Mouse (Mus musculus): ENCODE results near the gene Usp54. TPM values are rescaled to one million over a fixed set of nuclear protein-coding genes. Genes with fewer than 3 reads are reported as not detected.

Gene Usp54
- total and polyA plus RNA-seq, 3 experiments, result 5.3 to 11.7 (median 5.4) TPM

DNA sequence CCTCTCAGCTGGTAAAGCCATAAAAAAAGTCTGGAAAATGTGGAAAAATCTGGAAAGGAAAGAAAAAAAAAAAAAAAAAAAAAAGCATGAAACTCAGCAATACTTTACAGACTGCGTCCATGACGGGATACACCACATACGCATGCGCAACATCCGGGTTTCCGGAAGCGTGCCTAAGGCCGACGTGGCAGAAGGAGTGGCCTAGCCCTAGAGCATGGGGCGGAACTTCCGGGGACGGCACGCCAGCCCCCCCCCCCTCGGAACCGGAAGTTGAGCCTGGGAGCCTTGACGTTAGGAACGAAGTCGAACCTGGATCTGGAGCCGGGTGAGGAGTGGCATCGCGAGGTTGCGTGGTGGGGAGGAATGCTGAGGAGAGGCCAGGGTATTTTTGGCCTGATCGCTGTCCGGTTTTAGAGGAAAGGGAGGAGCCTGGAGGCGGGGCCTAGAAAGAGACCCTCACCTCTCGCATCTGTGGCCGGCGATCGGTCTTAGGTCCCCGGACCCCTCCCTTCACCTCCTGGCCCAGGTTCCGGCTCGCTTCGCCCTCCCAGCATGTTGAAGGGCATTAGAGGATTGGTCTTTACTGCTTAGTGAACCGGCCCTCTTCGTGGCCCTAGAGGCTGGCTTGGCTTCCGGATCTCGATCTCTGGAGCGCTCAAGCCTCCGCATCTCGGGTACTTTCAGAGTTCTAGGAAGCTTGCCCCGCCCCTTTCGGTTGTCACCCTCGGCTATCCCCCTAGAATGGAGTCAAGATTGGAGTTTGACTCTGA, 33.4 kb upstream of the Usp54 start, which contains the start of gene Sec24c (continued):
- TF ChIP-seq ZKSCAN1 (IDR thresholded peaks at IDR 0.05; ENCODE audit: borderline replicate concordance, low read depth, low read length), result no peak
- peak; percentile 56 for TF ChIP-seq MEF2A (IDR thresholded peaks at IDR 0.05; ENCODE audit: borderline replicate concordance, low read depth, low read length)
- peak; percentile 97 for TF ChIP-seq NRF1 (IDR thresholded peaks at IDR 0.05; ENCODE audit: low read depth, low read length)
- TF ChIP-seq USF2 (conservative IDR thresholded peaks at IDR 0.05; ENCODE audit: low read depth, low read length), result no peak
- TF ChIP-seq BHLHE40 (IDR thresholded peaks at IDR 0.05; ENCODE audit: low read depth, low read length), result peak; percentile 63
- TF ChIP-seq ETS1 (conservative IDR thresholded peaks at IDR 0.05; ENCODE audit: low read depth, low read length), result no peak
- peak; percentile 77 for TF ChIP-seq TCF12 (IDR thresholded peaks at IDR 0.05; ENCODE audit: low read depth, low read length)
- peak; percentile 73 for TF ChIP-seq POLR2A (IDR thresholded peaks at IDR 0.05; ENCODE audit: low read depth, low read length)
- TF ChIP-seq ZMIZ1 (IDR thresholded peaks at IDR 0.05; ENCODE audit: low read depth, low read length), result peak; percentile 73
- TF ChIP-seq POLR2AphosphoS2 (IDR thresholded peaks at IDR 0.05; ENCODE audit: low read depth, low read length), result peak; percentile 88
- TF ChIP-seq USF1 (IDR thresholded peaks at IDR 0.05; ENCODE audit: low read depth, low read length), result no peak
- no peak for TF ChIP-seq JUND (conservative IDR thresholded peaks at IDR 0.05; ENCODE audit: low read depth, low read length)
- TF ChIP-seq CHD1 (IDR thresholded peaks at IDR 0.05; ENCODE audit: low read depth, low read length), result no peak
- TF ChIP-seq MAX (IDR thresholded peaks at IDR 0.05; ENCODE audit: low read length), result peak; percentile 5; the same call in 1 of the 2 replicates
- peak; percentile 95 for TF ChIP-seq MAZ (IDR thresholded peaks at IDR 0.05; ENCODE audit: low read depth, low read length)
- no peak; the same call in 1 of the 2 replicates for TF ChIP-seq MYC (IDR thresholded peaks at IDR 0.05; ENCODE audit: low read depth, low read length)
- TF ChIP-seq CTCF (conservative IDR thresholded peaks at IDR 0.05 in 1 of 2, IDR thresholded peaks at IDR 0.05 in 1 of 2; ENCODE audit: low read depth in 2 of 2, low read length in 2 of 2), result no peak
- no peak for TF ChIP-seq UBTF (IDR thresholded peaks at IDR 0.05; ENCODE audit: low read depth, low read length)
- TF ChIP-seq MAFK (IDR thresholded peaks at IDR 0.05; ENCODE audit: insufficient replicate concordance, low read length), result peak; percentile 4; the same call in 1 of the 2 replicates
- no peak for TF ChIP-seq EP300 (IDR thresholded peaks at IDR 0.05; ENCODE audit: low read length)
- 0 out of 2 replicates have a peak, but pooled peaks have one; percentile 48 for TF ChIP-seq RCOR1 (conservative IDR thresholded peaks at IDR 0.05; ENCODE audit: low read depth, low read length)
- no peak for TF ChIP-seq RAD21 (IDR thresholded peaks at IDR 0.05; ENCODE audit: low read depth, low read length)

- dilution Hi-C loops (cut with MboI; ENCODE audit: extremely low pct_ligation_motif_present, extremely low pct_unique_long_range_greater_than_20kb, low sequenced_read_pairs) (no loop called here), in situ Hi-C loops (cut with MboI; ENCODE audit: low pct_ligation_motif_present, low pct_unique_long_range_greater_than_20kb, low sequenced_read_pairs) (loop anchor here (10.0 kb wide), 1 partner anchor 279 kb away; the partner anchor contains the start of gene Mrps16)
- Histone ChIP-seq H3K4me3 (replicated peaks in 1 of 3; ENCODE audit: low read depth in 2 of 3, low read length in 2 of 3, poor library complexity in 1 of 3) (peak overlapping the region; percentile 33 to 62 (median 60)), H3K4me2 (ENCODE audit: insufficient read depth, low read depth, poor library complexity, severe bottlenecking) (peak overlapping the region; percentile 88; the same call in 1 of the 2 replicates), H3K27me3 (replicated peaks) (no peaks in the 10 kb centered on the region), H3K27ac (ENCODE audit: insufficient read depth, low read depth) (0 out of 2 replicates have a peak overlapping the region, but pooled peaks have one; percentile 37), H3K79me2 (replicated peaks; ENCODE audit: control insufficient read depth, extremely low read depth, insufficient read depth, poor library complexity, severe bottlenecking) (peaks cover 33% of the 10 kb centered on the region), H3K9ac (ENCODE audit: insufficient read depth, low read depth) (peak overlapping the region; percentile 45), H3K36me3 (replicated peaks in 1 of 2; ENCODE audit: control insufficient read depth in 1 of 2, insufficient read depth in 1 of 2, low read length in 1 of 2) (peaks cover 29 to 39% of the 10 kb centered on the region in 2 experiments), H3K9me3 (replicated peaks; ENCODE audit: low read length) (peaks cover 9% of the 10 kb centered on the region), H3K4me1 (ENCODE audit: control insufficient read depth in 1 of 2, insufficient read depth in 2 of 2) (peaks cover 0 to 9% of the 10 kb centered on the region in 2 experiments; a peak in 2 of 4 replicates)
- no peak for DNase-seq (ENCODE audit: extremely low read depth)
- TF ChIP-seq CTCF (conservative IDR thresholded peaks at IDR 0.05 in 1 of 2, IDR thresholded peaks at IDR 0.05 in 1 of 2; ENCODE audit: low read depth in 2 of 2, low read length in 2 of 2) (no peak), RCOR1 (conservative IDR thresholded peaks at IDR 0.05; ENCODE audit: low read depth, low read length) (no peak), MXI1 (IDR thresholded peaks at IDR 0.05; ENCODE audit: low read depth, low read length) (peak; percentile 95), MAX (IDR thresholded peaks at IDR 0.05; ENCODE audit: low read length) (peak; percentile 96), MYC (IDR thresholded peaks at IDR 0.05; ENCODE audit: low read depth, low read length) (peak; percentile 99), USF1 (IDR thresholded peaks at IDR 0.05; ENCODE audit: low read depth, low read length) (peak; percentile 31), UBTF (IDR thresholded peaks at IDR 0.05; ENCODE audit: low read depth, low read length) (no peak), NELFE (IDR thresholded peaks at IDR 0.05; ENCODE audit: low read depth, low read length) (peak; percentile 11; the same call in 1 of the 2 replicates), E2F4 (IDR thresholded peaks at IDR 0.05; ENCODE audit: insufficient replicate concordance, low read depth, low read length) (no peak), EP300 (IDR thresholded peaks at IDR 0.05; ENCODE audit: low read length) (no peak), POLR2AphosphoS2 (IDR thresholded peaks at IDR 0.05; ENCODE audit: low read depth, low read length) (peak; percentile 66; the same call in 1 of the 2 replicates), ETS1 (conservative IDR thresholded peaks at IDR 0.05; ENCODE audit: low read depth, low read length) (0 out of 2 replicates have a peak, but pooled peaks have one; percentile 15), MEF2A (IDR thresholded peaks at IDR 0.05; ENCODE audit: borderline replicate concordance, low read depth, low read length) (peak; percentile 62; the same call in 1 of the 2 replicates), USF2 (conservative IDR thresholded peaks at IDR 0.05; ENCODE audit: low read depth, low read length) (0 out of 2 replicates have a peak, but pooled peaks have one; percentile 46)
These were observed 32.8 kb upstream of the Usp54 start for GRCm38 (mm10) chr14:20673735-20674063.

Data from CH12.LX (cell line).